Mouse (Mus musculus) kidney, postnatal 0 days (tissue): ENCODE measurements at regions not wholly inside any gene's neighbourhood (a gene's known extent, or its start where the extent isn't known, plus 50 kb on each side); places are given as distances from the start of the nearest gene placed in this dataset.

Experiments used
- ATAC-seq: fragments of 200-750 bp; cut with Nextera tagmentation; replicated peaks from 2 replicates; pipeline ENCODE4 v1.8.0; 2017; ENCODE audit warnings: low read depth, moderate number of reproducible peaks, moderate TSS enrichment, moderate library complexity; ENCODE audit not compliant: low FRiP score
- DNase-seq: peaks from one replicate; pipeline ENCODE4 v3.0.0-alpha.2; 2016; ENCODE audit warnings: low spot score
- H3K27ac ChIP-seq: fragments of 300-500 bp; sonication (generic); 2 replicates; pipeline ENCODE4 v1.5.1; 2014; ENCODE audit warnings: mild to moderate bottlenecking
- H3K27me3 ChIP-seq: fragments of 300-500 bp; sonication (generic); 2 replicates; pipeline ENCODE4 v1.6.1; 2014; ENCODE audit warnings: low read length, mixed read lengths; ENCODE audit not compliant: insufficient read depth
- H3K36me3 ChIP-seq: fragments of 300-500 bp; sonication (generic); 2 replicates; pipeline ENCODE4 v1.6.1; 2014; ENCODE audit warnings: low read length, mixed read lengths; ENCODE audit not compliant: insufficient read depth
- H3K4me1 ChIP-seq: fragments of 300-500 bp; sonication (generic); replicated peaks from 2 replicates; pipeline ENCODE4 v1.6.1; 2014; ENCODE audit warnings: antibody characterized with exemption, low read length, mixed read lengths; ENCODE audit not compliant: insufficient read depth
- H3K4me2 ChIP-seq: fragments of 300-500 bp; sonication (generic); 2 replicates; pipeline ENCODE4 v1.6.1; 2014; ENCODE audit warnings: mild to moderate bottlenecking, low read length, moderate library complexity, mixed read lengths
- H3K4me3 ChIP-seq: fragments of 300-500 bp; sonication (generic); replicated peaks from 2 replicates; pipeline ENCODE4 v1.5.1; 2014; ENCODE audit warnings: low read depth, low read length
- H3K9ac ChIP-seq: fragments of 300-500 bp; sonication (generic); 2 replicates; pipeline ENCODE4 v1.6.1; 2014; ENCODE audit warnings: low read depth, low read length
- H3K9me3 ChIP-seq: fragments of 300-500 bp; sonication (generic); replicated peaks from 2 replicates; pipeline ENCODE4 v1.6.1; 2016; ENCODE audit warnings: low read length, inconsistent platforms, mixed read lengths
- CTCF ChIP-seq: IDR thresholded peaks from 2 replicates; pipeline ENCODE4 v1.5.1; 2016; ENCODE audit warnings: antibody characterized with exemption, low read depth, mild to moderate bottlenecking, moderate library complexity
- WGBS: fragments of 180-500 bp; shearing (Covaris S2); extraction: QIAGEN DNeasy Blood & Tissue Kit; methylation state at CpG from one replicate; pipeline ENCODE4 v1.1.7; 2014; 5-methylcytosine and 5-hydroxymethylcytosine counted together

DNA sequence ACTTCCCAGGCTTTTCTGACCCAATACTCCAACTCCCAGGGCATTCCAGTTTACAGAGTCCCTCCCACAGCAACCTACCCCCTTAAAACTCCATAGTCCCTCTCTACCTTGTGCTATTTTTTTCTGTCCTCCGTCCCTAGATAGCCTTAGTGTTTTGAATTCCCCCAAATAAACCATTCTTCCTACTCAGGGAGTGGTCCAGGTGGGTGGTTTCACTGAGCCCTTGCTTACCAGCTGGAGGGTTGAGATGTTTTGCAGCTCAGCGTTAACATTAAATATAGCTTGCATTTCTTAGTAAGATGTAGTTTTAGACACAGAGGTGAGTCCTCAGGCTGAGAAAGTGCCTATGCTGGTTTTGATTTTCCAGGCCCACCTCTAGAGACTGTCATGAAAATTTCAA lies 313.0 kb downstream of the Bmper start:
- Histone ChIP-seq H3K36me3 (no peaks in the 10 kb centered on the region), H3K27me3 (no peaks in the 10 kb centered on the region), H3K4me1 (no peaks in the 10 kb centered on the region), H3K9me3 (no peaks in the 10 kb centered on the region), H3K4me2 (no peak overlapping the region), H3K9ac (no peak overlapping the region), H3K4me3 (no peak overlapping the region), H3K27ac (no peak overlapping the region)
- DNase-seq (no peak), ATAC-seq (no peak)
- WGBS: 64% methylated on average over 2 of the region's 2 CpGs
- no peak for TF ChIP-seq CTCF

- Histone ChIP-seq H3K27ac (no peak overlapping the region), H3K36me3 (no peaks in the 10 kb centered on the region), H3K9me3 (no peaks in the 10 kb centered on the region), H3K4me2 (no peak overlapping the region), H3K4me1 (no peaks in the 10 kb centered on the region), H3K27me3 (no peaks in the 10 kb centered on the region), H3K9ac (no peak overlapping the region), H3K4me3 (no peak overlapping the region)
- DNase-seq (no peak), ATAC-seq (no peak)
- no peak for TF ChIP-seq CTCF
- WGBS: 67% methylated on average over 5 of the region's 5 CpGs
Observed at GRCm38 (mm10) chr9:23538051-23538450, 315.2 kb downstream of the Bmper start.

GRCm38 (mm10) chr9:23551692-23552091 lies 328.8 kb downstream of the Bmper start:
- no peak for DNase-seq
- no peaks in the 10 kb centered on the region for H3K27me3 ChIP-seq
- H3K4me1 ChIP-seq: no peaks in the 10 kb centered on the region
- H3K27ac ChIP-seq: no peak overlapping the region
- no peak overlapping the region for H3K4me3 ChIP-seq
- 16% methylated on average over 2 of the region's 2 CpGs for WGBS
- no peak for ATAC-seq
- no peaks in the 10 kb centered on the region for H3K36me3 ChIP-seq
- H3K4me2 ChIP-seq: no peak overlapping the region
- no peak for TF ChIP-seq CTCF
- H3K9me3 ChIP-seq: no peaks in the 10 kb centered on the region
- no peak overlapping the region for H3K9ac ChIP-seq

DNA sequence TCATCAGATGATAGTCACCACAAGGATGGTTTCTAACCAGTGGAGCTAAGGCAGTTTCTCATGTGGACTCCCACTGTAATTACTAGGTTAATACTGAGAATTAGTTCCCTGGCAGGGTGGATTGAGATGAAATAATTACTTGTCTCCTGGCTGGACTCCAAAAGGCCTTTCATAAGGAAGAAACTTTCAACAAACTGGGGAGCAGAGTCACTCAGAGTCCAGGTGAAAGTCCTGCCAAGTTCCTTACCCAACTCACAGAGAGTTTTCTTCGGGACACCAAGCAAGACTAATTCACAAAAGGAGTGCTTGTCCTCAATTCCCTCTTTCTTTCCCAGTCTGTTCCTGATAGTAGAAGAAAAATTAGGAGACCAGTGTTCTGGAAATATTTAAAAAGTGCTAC lies 330.9 kb downstream of the Bmper start:
- Histone ChIP-seq H3K4me1 (no peaks in the 10 kb centered on the region), H3K4me2 (no peak overlapping the region), H3K27ac (no peak overlapping the region), H3K4me3 (no peak overlapping the region), H3K36me3 (no peaks in the 10 kb centered on the region), H3K27me3 (no peaks in the 10 kb centered on the region), H3K9me3 (no peaks in the 10 kb centered on the region), H3K9ac (no peak overlapping the region)
- DNase-seq (no peak), ATAC-seq (no peak)
- WGBS: 82% methylated on average over 1 of the region's 1 CpGs
- no peak for TF ChIP-seq CTCF

DNA sequence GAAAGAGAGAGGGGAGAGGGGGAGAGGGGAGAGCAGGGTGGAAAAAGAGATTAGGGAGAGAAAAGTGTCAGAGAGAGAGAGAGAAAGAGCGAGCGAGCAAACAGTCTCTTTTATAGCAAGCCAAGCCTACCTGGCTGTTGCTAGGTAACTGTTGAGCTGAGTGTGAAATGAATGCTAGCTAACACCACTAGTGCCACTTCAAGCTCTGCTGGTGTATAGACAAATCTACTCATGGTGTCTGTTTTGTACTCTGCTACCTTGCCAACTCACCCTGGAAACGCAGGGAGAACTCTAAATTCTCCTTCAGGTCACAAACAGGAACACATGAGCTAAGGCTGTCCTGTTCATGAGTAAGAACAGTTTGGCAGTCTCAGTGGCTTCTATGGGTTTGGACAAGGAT lies 334.7 kb downstream of the Bmper start:
- no peak overlapping the region for H3K4me3 ChIP-seq
- H3K9me3 ChIP-seq: no peaks in the 10 kb centered on the region
- WGBS: 82% methylated on average over 3 of the region's 3 CpGs
- no peaks in the 10 kb centered on the region for H3K36me3 ChIP-seq
- ATAC-seq (no peak), DNase-seq (no peak)
- H3K4me2 ChIP-seq: no peak overlapping the region
- H3K4me1 ChIP-seq: no peaks in the 10 kb centered on the region
- no peak for TF ChIP-seq CTCF
- H3K27ac ChIP-seq: no peak overlapping the region
- no peaks in the 10 kb centered on the region for H3K27me3 ChIP-seq
- no peak overlapping the region for H3K9ac ChIP-seq

GRCm38 (mm10) chr9:23561924-23562323 lies 339.0 kb downstream of the Bmper start:
- ATAC-seq (no peak), DNase-seq (no peak)
- no peaks in the 10 kb centered on the region for H3K9me3 ChIP-seq
- 75% methylated on average over 3 of the region's 3 CpGs for WGBS
- H3K4me1 ChIP-seq: no peaks in the 10 kb centered on the region
- no peak overlapping the region for H3K4me3 ChIP-seq
- H3K27me3 ChIP-seq: no peaks in the 10 kb centered on the region
- TF ChIP-seq CTCF: no peak
- H3K36me3 ChIP-seq: no peaks in the 10 kb centered on the region
- H3K9ac ChIP-seq: no peak overlapping the region
- H3K27ac ChIP-seq: no peak overlapping the region
- H3K4me2 ChIP-seq: no peak overlapping the region

DNA sequence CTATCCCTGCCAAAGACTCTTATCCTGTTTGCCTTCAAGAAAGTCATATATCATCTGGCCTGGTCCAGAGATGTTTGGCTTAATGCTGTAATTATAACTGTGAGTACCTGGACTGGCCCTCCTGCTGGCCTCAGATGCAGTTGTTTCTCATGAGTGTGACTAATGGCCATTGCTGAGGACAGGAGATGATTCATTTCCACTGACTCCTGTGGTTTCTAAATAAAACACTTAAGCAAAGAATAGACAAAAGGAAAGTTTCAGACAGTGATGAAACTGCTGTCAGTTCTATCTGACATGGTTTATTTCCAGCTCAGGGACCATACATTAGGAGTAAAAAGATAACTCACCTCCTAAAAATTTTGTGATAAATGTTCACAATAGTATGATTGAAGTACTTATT lies 344.2 kb downstream of the Bmper start:
- no peak overlapping the region for H3K9ac ChIP-seq
- H3K9me3 ChIP-seq: no peaks in the 10 kb centered on the region

More for the DNA sequence above, 344.2 kb downstream of the Bmper start:
- no peak for TF ChIP-seq CTCF
- Histone ChIP-seq H3K36me3 (no peaks in the 10 kb centered on the region), H3K4me1 (no peaks in the 10 kb centered on the region), H3K27me3 (no peaks in the 10 kb centered on the region), H3K27ac (no peak overlapping the region), H3K4me3 (no peak overlapping the region), H3K4me2 (no peak overlapping the region)
- ATAC-seq (no peak), DNase-seq (no peak)
